Mouse (Mus musculus) kidney, embryonic 15.5 days (tissue): ENCODE measurements around the gene Ulk1. TPM values are rescaled to one million over a fixed set of nuclear protein-coding genes. Genes with fewer than 3 reads are reported as not detected.
"Not testable (repeated sequence)": the region's sequence is repeated elsewhere in the genome, so short reads cannot be mapped to it uniquely, and the experiment has no call there.

ENCODE experiments used
- ATAC-seq: fragments of 200-750 bp; cut with Nextera tagmentation; replicated peaks from 2 replicates; pipeline ENCODE4 v1.8.0; 2017; ENCODE audit warnings: moderate TSS enrichment; ENCODE audit not compliant: low FRiP score
- H3K27ac ChIP-seq: fragments of 300-500 bp; sonication (generic); 2 replicates; pipeline ENCODE4 v1.5.1; 2015; ENCODE audit warnings: mild to moderate bottlenecking, inconsistent platforms
- H3K27me3 ChIP-seq: fragments of 300-500 bp; sonication (generic); 2 replicates; pipeline ENCODE4 v1.6.1; 2015; ENCODE audit warnings: inconsistent platforms
- H3K36me3 ChIP-seq: fragments of 300-500 bp; sonication (generic); 2 replicates; pipeline ENCODE4 v1.6.1; 2015; ENCODE audit warnings: inconsistent platforms
- H3K4me1 ChIP-seq: fragments of 300-500 bp; sonication (generic); 2 replicates; pipeline ENCODE4 v1.6.1; 2015; ENCODE audit warnings: inconsistent platforms
- H3K4me2 ChIP-seq: fragments of 300-500 bp; sonication (generic); 2 replicates; pipeline ENCODE4 v1.6.1; 2015; ENCODE audit warnings: moderate library complexity, mild to moderate bottlenecking, inconsistent platforms
- H3K4me3 ChIP-seq: fragments of 300-500 bp; sonication (generic); replicated peaks from 2 replicates; pipeline ENCODE4 v1.5.1; 2015; ENCODE audit warnings: mild to moderate bottlenecking, inconsistent platforms
- H3K9ac ChIP-seq: fragments of 300-500 bp; sonication (generic); 2 replicates; pipeline ENCODE4 v1.6.1; 2015; ENCODE audit warnings: mild to moderate bottlenecking, inconsistent platforms
- H3K9me3 ChIP-seq: fragments of 300-500 bp; sonication (generic); replicated peaks from 2 replicates; pipeline ENCODE4 v1.6.1; 2016; ENCODE audit warnings: inconsistent platforms
- WGBS: fragments of 180-500 bp; shearing (Covaris S2); methylation state at CpG from one replicate; pipeline ENCODE4 v1.1.7; 2015; ENCODE audit warnings: mixed read lengths; 5-methylcytosine and 5-hydroxymethylcytosine counted together
- polyA plus RNA-seq: library from polyadenylated mRNA; unstranded; fragments of >200 nt; fragmentation: Nextera tagmentation; extraction: Ambion mirVana; gene quantifications from 2 replicates; pipeline ENCODE4 v1.2.1, GENCODE M21; 2015

Ulk1 gene
- polyA plus RNA-seq = 16.2 and 19.3 TPM in 2 replicates

GRCm38 (mm10) chr5:110809667-110810325, at the start of gene Ulk1:
TSS of gene Ulk1 (minus strand) at chr5:110810097.
- under 1% methylated on average over 75 of the region's 80 CpGs for WGBS
- H3K4me1 ChIP-seq = peaks cover 31% of the 10 kb centered on the region

GRCm38 (mm10) chr5:110859013-110859650, 49.2 kb upstream of the Ulk1 start:
- Histone ChIP-seq H3K9me3 (no peaks in the 10 kb centered on the region), H3K27ac (peak overlapping the region; percentile 89), H3K4me3 (peak overlapping the region; percentile 34), H3K36me3 (peaks cover 50% of the 10 kb centered on the region), H3K4me1 (peaks cover 12% of the 10 kb centered on the region), H3K9ac (no peak overlapping the region), H3K27me3 (no peaks in the 10 kb centered on the region), H3K4me2 (peak overlapping the region; percentile 51)
- 0 out of 2 replicates have a peak, but pooled peaks have one; percentile 33 for ATAC-seq
- 13% methylated on average over 13 of the region's 13 CpGs for WGBS

More at GRCm38 (mm10) chr5:110809667-110810325, at the start of gene Ulk1:
- peak; percentile 93 for ATAC-seq
- Histone ChIP-seq H3K9ac (peak within 1 kb of the TSS; percentile 96), H3K4me3 (peak within 1 kb of the TSS; percentile 94), H3K4me2 (peak within 1 kb of the TSS; percentile 81), H3K9me3 (no peaks in the 10 kb centered on the region), H3K27ac (peak within 1 kb of the TSS; percentile 86), H3K36me3 (peaks cover 23% of the 10 kb centered on the region), H3K27me3 (no peaks in the 10 kb centered on the region)

GRCm38 (mm10) chr5:110857091-110857490, 47.2 kb upstream of the Ulk1 start:
- peak overlapping the region; percentile 28; the same call in 1 of the 2 replicates for H3K27ac ChIP-seq

GRCm38 (mm10) chr5:110852990-110853389, 43.1 kb upstream of the Ulk1 start:
- Histone ChIP-seq H3K36me3 (peaks cover 65% of the 10 kb centered on the region), H3K9me3 (no peaks in the 10 kb centered on the region), H3K4me2 (no peak overlapping the region), H3K9ac (no peak overlapping the region), H3K4me3 (no peak overlapping the region), H3K27me3 (no peaks in the 10 kb centered on the region), H3K4me1 (no peaks in the 10 kb centered on the region), H3K27ac (no peak overlapping the region)
- 87% methylated on average over 1 of the region's 1 CpGs for WGBS
- ATAC-seq = no peak

More at GRCm38 (mm10) chr5:110857091-110857490, 47.2 kb upstream of the Ulk1 start:
- no peak overlapping the region for H3K9ac ChIP-seq
- peaks cover 53% of the 10 kb centered on the region for H3K36me3 ChIP-seq
- WGBS = 69% methylated on average over 5 of the region's 5 CpGs
- H3K4me1 ChIP-seq = peaks cover 12% of the 10 kb centered on the region
- H3K4me2 ChIP-seq = no peak overlapping the region
- no peaks in the 10 kb centered on the region for H3K27me3 ChIP-seq
- no peaks in the 10 kb centered on the region for H3K9me3 ChIP-seq
- H3K4me3 ChIP-seq = no peak overlapping the region
- ATAC-seq = no peak

- peak overlapping the region; percentile 85 for H3K4me3 ChIP-seq
- H3K9ac ChIP-seq = no peak overlapping the region
- peak overlapping the region; percentile 79 for H3K4me2 ChIP-seq
- H3K4me1 ChIP-seq = peaks cover 17% of the 10 kb centered on the region
- H3K9me3 ChIP-seq = no peaks in the 10 kb centered on the region
- no peak for ATAC-seq
- H3K36me3 ChIP-seq = peaks cover 39% of the 10 kb centered on the region
- H3K27me3 ChIP-seq = no peaks in the 10 kb centered on the region
- H3K27ac ChIP-seq = no peak overlapping the region
- WGBS = 92% methylated on average over 14 of the region's 14 CpGs
Observed at GRCm38 (mm10) chr5:110841046-110841862, 31.4 kb upstream of the Ulk1 start.

GRCm38 (mm10) chr5:110840465-110840864, 30.6 kb upstream of the Ulk1 start:
- H3K27me3 ChIP-seq = no peaks in the 10 kb centered on the region
- WGBS = 8% methylated on average over 4 of the region's 4 CpGs
- peak overlapping the region; percentile 85 for H3K4me3 ChIP-seq
- no peaks in the 10 kb centered on the region for H3K9me3 ChIP-seq
- peak overlapping the region; percentile 92 for H3K27ac ChIP-seq
- peaks cover 32% of the 10 kb centered on the region for H3K36me3 ChIP-seq
- peak overlapping the region; percentile 66 for H3K9ac ChIP-seq
- peak overlapping the region; percentile 79 for H3K4me2 ChIP-seq
- 0 out of 2 replicates have a peak, but pooled peaks have one; percentile 1 for ATAC-seq
- H3K4me1 ChIP-seq = peaks cover 19% of the 10 kb centered on the region

GRCm38 (mm10) chr5:110839678-110840365, 29.9 kb upstream of the Ulk1 start, which contains the start of the genes Hscb and Chek2:
TSS of gene Hscb (minus strand) at chr5:110839777.
TSS of gene Chek2 (plus strand) at chr5:110839979.
- H3K9me3 ChIP-seq = no peaks in the 10 kb centered on the region
- H3K4me2 ChIP-seq = peak within 1 kb of the TSS; percentile 79
- WGBS = under 1% methylated on average over 41 of the region's 41 CpGs
- ATAC-seq = peak; percentile 98
- H3K27ac ChIP-seq = peak within 1 kb of the TSS; percentile 95
- peak within 1 kb of the TSS; percentile 76 for H3K9ac ChIP-seq
- peak within 1 kb of the TSS; percentile 85 for H3K4me3 ChIP-seq
- peaks cover 19% of the 10 kb centered on the region for H3K4me1 ChIP-seq
- peaks cover 29% of the 10 kb centered on the region for H3K36me3 ChIP-seq
- no peaks in the 10 kb centered on the region for H3K27me3 ChIP-seq

GRCm38 (mm10) chr5:110839038-110839677, 29.3 kb upstream of the Ulk1 start:
- Histone ChIP-seq H3K4me3 (peak overlapping the region; percentile 85), H3K27me3 (no peaks in the 10 kb centered on the region), H3K27ac (peak overlapping the region; percentile 95), H3K4me1 (peaks cover 19% of the 10 kb centered on the region), H3K36me3 (peaks cover 30% of the 10 kb centered on the region), H3K4me2 (peak overlapping the region; percentile 75), H3K9ac (peak overlapping the region; percentile 76), H3K9me3 (no peaks in the 10 kb centered on the region)
- 6% methylated on average over 28 of the region's 28 CpGs for WGBS
- ATAC-seq = peak; percentile 77

- H3K4me2 ChIP-seq, H3K27me3 ChIP-seq, H3K27ac ChIP-seq, H3K4me3 ChIP-seq, H3K9me3 ChIP-seq, ATAC-seq, H3K9ac ChIP-seq: not testable (repeated sequence)
- WGBS = 92% methylated on average over 5 of the region's 5 CpGs
- H3K4me1 ChIP-seq = peaks cover 19% of the 10 kb centered on the region
- peaks cover 31% of the 10 kb centered on the region for H3K36me3 ChIP-seq
Observed at GRCm38 (mm10) chr5:110838016-110838415, 28.1 kb upstream of the Ulk1 start.

GRCm38 (mm10) chr5:110835959-110836358, 26.1 kb upstream of the Ulk1 start:
- no peak overlapping the region for H3K27ac ChIP-seq

More at GRCm38 (mm10) chr5:110835959-110836358, 26.1 kb upstream of the Ulk1 start:
- Histone ChIP-seq H3K9ac (no peak overlapping the region), H3K4me1 (peaks cover 19% of the 10 kb centered on the region), H3K4me2 (no peak overlapping the region), H3K9me3 (no peaks in the 10 kb centered on the region), H3K36me3 (peaks cover 30% of the 10 kb centered on the region; the same call in 1 of the 2 replicates), H3K27me3 (no peaks in the 10 kb centered on the region), H3K4me3 (no peak overlapping the region)
- no peak for ATAC-seq
- WGBS = 13% methylated on average over 3 of the region's 3 CpGs
